Mouse (Mus musculus): Measurements from ENCODE around the gene Nsdhl.

GRCm38 (mm10) chrX:72902530-72902929, 15.8 kb upstream of the Nsdhl start:
- TF ChIP-seq CTCF (IDR thresholded peaks at IDR 0.05; ENCODE audit: borderline replicate concordance, insufficient read depth, low read length): no peak
- no peak for TF ChIP-seq POLR2A (IDR thresholded peaks at IDR 0.05; ENCODE audit: low read depth, low read length)
